Mouse (Mus musculus) spleen, adult 12 weeks (tissue): ENCODE results near the gene Rmi2.

Source experiments
- DNase-seq: peaks from one replicate; pipeline ENCODE4 v3.0.0; 2022; ENCODE audit warnings: low spot score

Gene Rmi2

GRCm38 (mm10) chr16:10925591-10926180 lies 90.8 kb downstream of the Rmi2 start:
- no peak for DNase-seq

- DNase-seq, result no peak
These were observed 92.2 kb downstream of the Rmi2 start for GRCm38 (mm10) chr16:10927026-10927425.

GRCm38 (mm10) chr16:10933372-10933771 lies 98.5 kb downstream of the Rmi2 start:
- no peak for DNase-seq

GRCm38 (mm10) chr16:10934047-10934446 lies 99.2 kb downstream of the Rmi2 start:
- DNase-seq, result no peak

- DNase-seq, result no peak
These were observed 102.0 kb downstream of the Rmi2 start for GRCm38 (mm10) chr16:10936700-10937319.

- DNase-seq, result no peak
These were observed 102.6 kb downstream of the Rmi2 start for GRCm38 (mm10) chr16:10937497-10937896.

- no peak for DNase-seq
These were observed 105.1 kb downstream of the Rmi2 start for GRCm38 (mm10) chr16:10939932-10940331.

- no peak for DNase-seq
These were observed 105.8 kb downstream of the Rmi2 start for GRCm38 (mm10) chr16:10940661-10941060.
